Mouse (Mus musculus) frontal cortex, postnatal 10 days (tissue): ENCODE results near the gene Pip4k2c.

Experiments
- DNase-seq, 2 experiments: peaks; one replicate each; pipeline ENCODE4 v3.0.0; 2022; ENCODE audit warnings: low spot score in 2 of 2, mixed read lengths in 1 of 2

The Pip4k2c gene

GRCm38 (mm10) chr10:127189116-127189650, 22.2 kb downstream of the Pip4k2c start:
- DNase-seq: no peak

GRCm38 (mm10) chr10:127188465-127189115, 22.8 kb downstream of the Pip4k2c start:
- DNase-seq: peak in 1 of 2 experiments; percentile 54

GRCm38 (mm10) chr10:127188079-127188453, 23.3 kb downstream of the Pip4k2c start:
- DNase-seq: no peak

- no peak for DNase-seq
These were observed 23.9 kb downstream of the Pip4k2c start for GRCm38 (mm10) chr10:127187371-127188078.

GRCm38 (mm10) chr10:127186451-127186850, 24.9 kb downstream of the Pip4k2c start:
- DNase-seq: no peak

- no peak for DNase-seq
These were observed 25.9 kb downstream of the Pip4k2c start for GRCm38 (mm10) chr10:127185506-127185905.

GRCm38 (mm10) chr10:127185101-127185500, 26.3 kb downstream of the Pip4k2c start:
- DNase-seq: no peak

GRCm38 (mm10) chr10:127183759-127184158, 27.6 kb downstream of the Pip4k2c start:
- no peak for DNase-seq

GRCm38 (mm10) chr10:127182624-127183023, 28.8 kb downstream of the Pip4k2c start:
- no peak for DNase-seq

GRCm38 (mm10) chr10:127181566-127181965, 29.8 kb downstream of the Pip4k2c start:
- no peak for DNase-seq

- no peak for DNase-seq
These were observed 30.7 kb downstream of the Pip4k2c start for GRCm38 (mm10) chr10:127180695-127181047.

GRCm38 (mm10) chr10:127179871-127180694, 31.3 kb downstream of the Pip4k2c start, which contains the start of gene Slc26a10:
Gene Slc26a10 (minus strand): TSS chr10:127180645.
- peak in 1 of 2 experiments; percentile 26 for DNase-seq

- no peak for DNase-seq
These were observed 32.9 kb downstream of the Pip4k2c start for GRCm38 (mm10) chr10:127178286-127179027.

- DNase-seq: peak; percentile 34 to 69
These were observed 33.7 kb downstream of the Pip4k2c start for GRCm38 (mm10) chr10:127177719-127178118.

GRCm38 (mm10) chr10:127177235-127177634, 34.1 kb downstream of the Pip4k2c start:
- DNase-seq: no peak

GRCm38 (mm10) chr10:127176756-127177155, 34.6 kb downstream of the Pip4k2c start:
- no peak for DNase-seq

- no peak for DNase-seq
These were observed 35.2 kb downstream of the Pip4k2c start for GRCm38 (mm10) chr10:127176228-127176627.

GRCm38 (mm10) chr10:127174170-127174569, 37.2 kb downstream of the Pip4k2c start:
- DNase-seq: no peak

- peak in 1 of 2 experiments; percentile 9 for DNase-seq
These were observed 38.0 kb downstream of the Pip4k2c start for GRCm38 (mm10) chr10:127173148-127174065.

GRCm38 (mm10) chr10:127171631-127172200, 39.7 kb downstream of the Pip4k2c start:
- no peak for DNase-seq
